Mouse (Mus musculus): ENCODE measurements at regions not wholly inside any gene's neighbourhood (a gene's known extent, or its start where the extent isn't known, plus 50 kb on each side); places are given as distances from the start of the nearest gene placed in this dataset.

- Histone ChIP-seq H3K27ac (replicated peaks in 1 of 2; ENCODE audit: control insufficient read depth in 1 of 2, insufficient read depth in 1 of 2, low read depth in 2 of 2, low read length in 2 of 2) (no peak overlapping the region), H3K4me2 (ENCODE audit: low read length) (no peak overlapping the region), H3K9ac (ENCODE audit: low read length) (no peak overlapping the region), H3K4me1 (ENCODE audit: control insufficient read depth in 2 of 2, insufficient read depth in 2 of 2, low read length in 2 of 2) (peaks cover 0 to 2% of the 10 kb centered on the region in 2 experiments; a peak in 1 of 4 replicates), H3K4me3 (ENCODE audit: control insufficient read depth in 1 of 2, insufficient read depth in 1 of 2, low read depth in 1 of 2, low read length in 2 of 2) (no peak overlapping the region), H3K36me3 (ENCODE audit: control insufficient read depth, insufficient read depth, low read length) (no peaks in the 10 kb centered on the region), H3K27me3 (ENCODE audit: control insufficient read depth, insufficient read depth, low read length) (no peaks in the 10 kb centered on the region), H3K9me3 (ENCODE audit: control insufficient read depth, low read length) (no peaks in the 10 kb centered on the region)
- WGBS = 39% methylated on average over 3 of the region's 3 CpGs
- ATAC-seq (ENCODE audit: insufficient number of reproducible peaks, insufficient read depth, low FRiP score, low read depth) = no peak
These were observed 138.9 kb upstream of the Ddit4l start for GRCm38 (mm10) chr3:137482546-137482945.

- ATAC-seq (ENCODE audit: insufficient number of reproducible peaks, insufficient read depth, low FRiP score, low read depth) = no peak
- no peak overlapping the region for H3K27ac ChIP-seq (replicated peaks in 1 of 2; ENCODE audit: control insufficient read depth in 1 of 2, insufficient read depth in 1 of 2, low read depth in 2 of 2, low read length in 2 of 2)
- H3K4me1 ChIP-seq (ENCODE audit: control insufficient read depth in 2 of 2, insufficient read depth in 2 of 2, low read length in 2 of 2) = peaks cover 0 to 2% of the 10 kb centered on the region in 2 experiments; a peak in 1 of 4 replicates
- no peak overlapping the region for H3K4me3 ChIP-seq (ENCODE audit: control insufficient read depth in 1 of 2, insufficient read depth in 1 of 2, low read depth in 1 of 2, low read length in 2 of 2)
- no peaks in the 10 kb centered on the region for H3K27me3 ChIP-seq (ENCODE audit: control insufficient read depth, insufficient read depth, low read length)
- H3K36me3 ChIP-seq (ENCODE audit: control insufficient read depth, insufficient read depth, low read length) = no peaks in the 10 kb centered on the region
- H3K9me3 ChIP-seq (ENCODE audit: control insufficient read depth, low read length) = no peaks in the 10 kb centered on the region
- H3K4me2 ChIP-seq (ENCODE audit: low read length) = no peak overlapping the region
- WGBS = 49% methylated on average over 4 of the region's 4 CpGs
- no peak overlapping the region for H3K9ac ChIP-seq (ENCODE audit: low read length)
These were observed 138.4 kb upstream of the Ddit4l start for GRCm38 (mm10) chr3:137482971-137483370.

GRCm38 (mm10) chr3:137489592-137489991 is 131.8 kb upstream of the Ddit4l start:
- Histone ChIP-seq H3K36me3 (ENCODE audit: control insufficient read depth, insufficient read depth, low read length) (no peaks in the 10 kb centered on the region), H3K9me3 (ENCODE audit: control insufficient read depth, low read length) (no peaks in the 10 kb centered on the region), H3K27me3 (ENCODE audit: control insufficient read depth, insufficient read depth, low read length) (no peaks in the 10 kb centered on the region), H3K4me2 (ENCODE audit: low read length) (no peak overlapping the region), H3K9ac (ENCODE audit: low read length) (no peak overlapping the region), H3K4me3 (ENCODE audit: control insufficient read depth in 1 of 2, insufficient read depth in 1 of 2, low read depth in 1 of 2, low read length in 2 of 2) (no peak overlapping the region), H3K4me1 (ENCODE audit: control insufficient read depth in 2 of 2, insufficient read depth in 2 of 2, low read length in 2 of 2) (no peaks in the 10 kb centered on the region), H3K27ac (replicated peaks in 1 of 2; ENCODE audit: control insufficient read depth in 1 of 2, insufficient read depth in 1 of 2, low read depth in 2 of 2, low read length in 2 of 2) (no peak overlapping the region)
- no peak for ATAC-seq (ENCODE audit: insufficient number of reproducible peaks, insufficient read depth, low FRiP score, low read depth)

- H3K9ac ChIP-seq (ENCODE audit: low read length) = no peak overlapping the region
- WGBS = 86% methylated on average over 1 of the region's 1 CpGs
- no peaks in the 10 kb centered on the region for H3K9me3 ChIP-seq (ENCODE audit: control insufficient read depth, low read length)
- no peak overlapping the region for H3K4me3 ChIP-seq (ENCODE audit: control insufficient read depth in 1 of 2, insufficient read depth in 1 of 2, low read depth in 1 of 2, low read length in 2 of 2)
- no peaks in the 10 kb centered on the region for H3K27me3 ChIP-seq (ENCODE audit: control insufficient read depth, insufficient read depth, low read length)
- H3K36me3 ChIP-seq (ENCODE audit: control insufficient read depth, insufficient read depth, low read length) = no peaks in the 10 kb centered on the region
- H3K4me1 ChIP-seq (ENCODE audit: control insufficient read depth in 2 of 2, insufficient read depth in 2 of 2, low read length in 2 of 2) = no peaks in the 10 kb centered on the region
- H3K4me2 ChIP-seq (ENCODE audit: low read length) = no peak overlapping the region
- H3K27ac ChIP-seq (replicated peaks in 1 of 2; ENCODE audit: control insufficient read depth in 1 of 2, insufficient read depth in 1 of 2, low read depth in 2 of 2, low read length in 2 of 2) = no peak overlapping the region
- no peak for ATAC-seq (ENCODE audit: insufficient number of reproducible peaks, insufficient read depth, low FRiP score, low read depth)
These were observed 129.8 kb upstream of the Ddit4l start for GRCm38 (mm10) chr3:137491508-137492019.

GRCm38 (mm10) chr3:137498343-137498742 is 123.1 kb upstream of the Ddit4l start:
- H3K27me3 ChIP-seq (ENCODE audit: control insufficient read depth, insufficient read depth, low read length) = no peaks in the 10 kb centered on the region
- H3K9me3 ChIP-seq (ENCODE audit: control insufficient read depth, low read length) = no peaks in the 10 kb centered on the region
- H3K4me3 ChIP-seq (ENCODE audit: control insufficient read depth in 1 of 2, insufficient read depth in 1 of 2, low read depth in 1 of 2, low read length in 2 of 2) = no peak overlapping the region
- H3K36me3 ChIP-seq (ENCODE audit: control insufficient read depth, insufficient read depth, low read length) = no peaks in the 10 kb centered on the region
- ATAC-seq (ENCODE audit: insufficient number of reproducible peaks, insufficient read depth, low FRiP score, low read depth) = no peak
- H3K4me1 ChIP-seq (ENCODE audit: control insufficient read depth in 2 of 2, insufficient read depth in 2 of 2, low read length in 2 of 2) = no peaks in the 10 kb centered on the region
- WGBS = 71% methylated on average over 3 of the region's 3 CpGs
- H3K9ac ChIP-seq (ENCODE audit: low read length) = no peak overlapping the region
- H3K27ac ChIP-seq (replicated peaks in 1 of 2; ENCODE audit: control insufficient read depth in 1 of 2, insufficient read depth in 1 of 2, low read depth in 2 of 2, low read length in 2 of 2) = no peak overlapping the region
- no peak overlapping the region for H3K4me2 ChIP-seq (ENCODE audit: low read length)

GRCm38 (mm10) chr3:137511283-137511682 is 110.1 kb upstream of the Ddit4l start:
- WGBS = 76% methylated on average over 1 of the region's 1 CpGs
- ATAC-seq (ENCODE audit: insufficient number of reproducible peaks, insufficient read depth, low FRiP score, low read depth) = no peak
- no peaks in the 10 kb centered on the region for H3K9me3 ChIP-seq (ENCODE audit: control insufficient read depth, low read length)
- H3K4me2 ChIP-seq (ENCODE audit: low read length) = no peak overlapping the region
- no peak overlapping the region for H3K4me3 ChIP-seq (ENCODE audit: control insufficient read depth in 1 of 2, insufficient read depth in 1 of 2, low read depth in 1 of 2, low read length in 2 of 2)
- H3K27ac ChIP-seq (replicated peaks in 1 of 2; ENCODE audit: control insufficient read depth in 1 of 2, insufficient read depth in 1 of 2, low read depth in 2 of 2, low read length in 2 of 2) = no peak overlapping the region
- no peaks in the 10 kb centered on the region for H3K27me3 ChIP-seq (ENCODE audit: control insufficient read depth, insufficient read depth, low read length)
- H3K9ac ChIP-seq (ENCODE audit: low read length) = no peak overlapping the region
- H3K36me3 ChIP-seq (ENCODE audit: control insufficient read depth, insufficient read depth, low read length) = no peaks in the 10 kb centered on the region
- H3K4me1 ChIP-seq (ENCODE audit: control insufficient read depth in 2 of 2, insufficient read depth in 2 of 2, low read length in 2 of 2) = 0 out of 4 replicates have a peak, but pooled peaks cover 0 to 3% of the 10 kb centered on the region in 2 experiments

GRCm38 (mm10) chr3:137512411-137512810 is 109.0 kb upstream of the Ddit4l start:
- Histone ChIP-seq H3K27me3 (ENCODE audit: control insufficient read depth, insufficient read depth, low read length) (no peaks in the 10 kb centered on the region), H3K4me3 (ENCODE audit: control insufficient read depth in 1 of 2, insufficient read depth in 1 of 2, low read depth in 1 of 2, low read length in 2 of 2) (no peak overlapping the region), H3K27ac (replicated peaks in 1 of 2; ENCODE audit: control insufficient read depth in 1 of 2, insufficient read depth in 1 of 2, low read depth in 2 of 2, low read length in 2 of 2) (no peak overlapping the region), H3K4me2 (ENCODE audit: low read length) (no peak overlapping the region), H3K9ac (ENCODE audit: low read length) (no peak overlapping the region), H3K36me3 (ENCODE audit: control insufficient read depth, insufficient read depth, low read length) (no peaks in the 10 kb centered on the region), H3K9me3 (ENCODE audit: control insufficient read depth, low read length) (no peaks in the 10 kb centered on the region), H3K4me1 (ENCODE audit: control insufficient read depth in 2 of 2, insufficient read depth in 2 of 2, low read length in 2 of 2) (peaks cover 0 to 3% of the 10 kb centered on the region in 2 experiments; a peak in 1 of 4 replicates)
- ATAC-seq (ENCODE audit: insufficient number of reproducible peaks, insufficient read depth, low FRiP score, low read depth) = no peak
- 86% methylated on average over 2 of the region's 2 CpGs for WGBS

GRCm38 (mm10) chr3:137513026-137513425 is 108.4 kb upstream of the Ddit4l start:
- Histone ChIP-seq H3K9ac (ENCODE audit: low read length) (no peak overlapping the region), H3K4me1 (ENCODE audit: control insufficient read depth in 2 of 2, insufficient read depth in 2 of 2, low read length in 2 of 2) (peaks cover 0 to 3% of the 10 kb centered on the region in 2 experiments; a peak in 1 of 4 replicates), H3K27me3 (ENCODE audit: control insufficient read depth, insufficient read depth, low read length) (no peaks in the 10 kb centered on the region), H3K27ac (replicated peaks in 1 of 2; ENCODE audit: control insufficient read depth in 1 of 2, insufficient read depth in 1 of 2, low read depth in 2 of 2, low read length in 2 of 2) (no peak overlapping the region), H3K4me3 (ENCODE audit: control insufficient read depth in 1 of 2, insufficient read depth in 1 of 2, low read depth in 1 of 2, low read length in 2 of 2) (no peak overlapping the region), H3K4me2 (ENCODE audit: low read length) (no peak overlapping the region), H3K36me3 (ENCODE audit: control insufficient read depth, insufficient read depth, low read length) (no peaks in the 10 kb centered on the region), H3K9me3 (ENCODE audit: control insufficient read depth, low read length) (no peaks in the 10 kb centered on the region)
- ATAC-seq (ENCODE audit: insufficient number of reproducible peaks, insufficient read depth, low FRiP score, low read depth) = no peak
- WGBS = 57% methylated on average over 6 of the region's 6 CpGs

Data from heart, embryonic 14.5 days (tissue).